Mouse (Mus musculus): ENCODE measurements at regions not wholly inside any gene's neighbourhood (a gene's known extent, or its start where the extent isn't known, plus 50 kb on each side); places are given as distances from the start of the nearest gene placed in this dataset.

GRCm38 (mm10) chr16:39229501-39229900 is 337.0 kb downstream of the Igsf11 start:
- peak; percentile 8 for DNase-seq (ENCODE audit: low spot score)
- Histone ChIP-seq H3K4me1 (ENCODE audit: insufficient read depth, low read length) (no peaks in the 10 kb centered on the region; the same call in 1 of the 2 replicates), H3K27me3 (ENCODE audit: insufficient read depth, low read length) (no peaks in the 10 kb centered on the region), H3K4me2 (ENCODE audit: low read depth, low read length, poor library complexity, severe bottlenecking) (no peak overlapping the region), H3K4me3 (ENCODE audit: low read depth, low read length) (no peak overlapping the region), H3K9ac (replicated peaks; ENCODE audit: low read length, poor library complexity, severe bottlenecking) (no peak overlapping the region), H3K36me3 (ENCODE audit: insufficient read depth, low read length) (no peaks in the 10 kb centered on the region), H3K9me3 (ENCODE audit: low read length) (no peaks in the 10 kb centered on the region), H3K27ac (ENCODE audit: low read depth, low read length) (no peak overlapping the region)
- TF ChIP-seq CTCF (IDR thresholded peaks at IDR 0.05), result no peak
- WGBS, result 76% methylated on average over 7 of the region's 7 CpGs
- no peak for ATAC-seq (ENCODE audit: low FRiP score)

DNA sequence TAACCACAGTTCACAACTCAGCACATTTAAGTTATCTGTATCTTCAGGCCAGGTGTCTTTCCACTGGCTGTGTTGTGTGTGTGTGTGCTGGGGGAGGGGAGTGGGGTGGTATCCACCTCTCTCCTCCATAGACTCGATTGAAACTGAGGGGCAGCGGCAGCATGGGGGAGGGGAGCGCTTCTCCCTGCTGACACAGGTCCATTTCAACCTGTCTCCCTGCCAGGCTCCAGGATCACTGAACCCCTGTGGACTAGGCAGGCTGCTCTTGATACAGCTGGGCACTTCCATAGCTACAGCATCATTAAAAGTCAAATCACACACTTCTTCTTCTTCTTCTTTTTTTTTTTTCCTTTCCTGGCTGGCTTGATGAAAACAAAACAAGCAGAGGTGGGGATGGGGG is 338.0 kb downstream of the Igsf11 start:
- Histone ChIP-seq H3K27ac (ENCODE audit: low read depth, low read length) (no peak overlapping the region), H3K4me2 (ENCODE audit: low read depth, low read length, poor library complexity, severe bottlenecking) (no peak overlapping the region), H3K27me3 (ENCODE audit: insufficient read depth, low read length) (no peaks in the 10 kb centered on the region), H3K4me1 (ENCODE audit: insufficient read depth, low read length) (no peaks in the 10 kb centered on the region; the same call in 1 of the 2 replicates), H3K4me3 (ENCODE audit: low read depth, low read length) (no peak overlapping the region), H3K9ac (replicated peaks; ENCODE audit: low read length, poor library complexity, severe bottlenecking) (no peak overlapping the region), H3K36me3 (ENCODE audit: insufficient read depth, low read length) (no peaks in the 10 kb centered on the region), H3K9me3 (ENCODE audit: low read length) (no peaks in the 10 kb centered on the region)
- 15% methylated on average over 3 of the region's 3 CpGs for WGBS
- no peak for TF ChIP-seq CTCF (IDR thresholded peaks at IDR 0.05)
- ATAC-seq (ENCODE audit: low FRiP score) (no peak), DNase-seq (ENCODE audit: low spot score) (peak; percentile 57)

DNA sequence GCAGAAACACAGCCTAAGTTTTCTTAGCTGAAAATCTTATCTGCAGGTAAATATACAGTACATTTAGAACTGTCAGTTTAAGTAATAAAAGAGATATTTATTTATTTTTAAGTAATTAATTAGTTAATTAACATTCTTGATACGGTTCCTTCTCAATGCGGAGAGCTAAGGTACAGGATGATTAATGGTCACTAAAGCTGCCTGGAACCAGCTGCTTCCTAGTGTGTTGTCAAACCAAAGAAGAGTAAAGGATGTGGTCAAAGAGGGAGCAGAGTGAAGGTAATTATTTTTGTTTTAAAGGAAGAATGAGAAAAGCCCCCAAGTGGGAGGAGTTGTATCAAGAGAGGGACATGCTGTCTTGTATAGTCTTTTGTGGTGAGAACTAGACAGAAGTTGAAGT is 341.8 kb downstream of the Igsf11 start:
- Histone ChIP-seq H3K9me3 (ENCODE audit: low read length) (no peaks in the 10 kb centered on the region), H3K36me3 (ENCODE audit: insufficient read depth, low read length) (no peaks in the 10 kb centered on the region), H3K27me3 (ENCODE audit: insufficient read depth, low read length) (no peaks in the 10 kb centered on the region), H3K4me2 (ENCODE audit: low read depth, low read length, poor library complexity, severe bottlenecking) (no peak overlapping the region), H3K27ac (ENCODE audit: low read depth, low read length) (no peak overlapping the region), H3K4me1 (ENCODE audit: insufficient read depth, low read length) (no peaks in the 10 kb centered on the region; the same call in 1 of the 2 replicates), H3K9ac (replicated peaks; ENCODE audit: low read length, poor library complexity, severe bottlenecking) (no peak overlapping the region), H3K4me3 (ENCODE audit: low read depth, low read length) (no peak overlapping the region)
- DNase-seq (ENCODE audit: low spot score) (no peak), ATAC-seq (ENCODE audit: low FRiP score) (no peak)
- no peak for TF ChIP-seq CTCF (IDR thresholded peaks at IDR 0.05)
- 94% methylated on average over 2 of the region's 2 CpGs for WGBS

DNA sequence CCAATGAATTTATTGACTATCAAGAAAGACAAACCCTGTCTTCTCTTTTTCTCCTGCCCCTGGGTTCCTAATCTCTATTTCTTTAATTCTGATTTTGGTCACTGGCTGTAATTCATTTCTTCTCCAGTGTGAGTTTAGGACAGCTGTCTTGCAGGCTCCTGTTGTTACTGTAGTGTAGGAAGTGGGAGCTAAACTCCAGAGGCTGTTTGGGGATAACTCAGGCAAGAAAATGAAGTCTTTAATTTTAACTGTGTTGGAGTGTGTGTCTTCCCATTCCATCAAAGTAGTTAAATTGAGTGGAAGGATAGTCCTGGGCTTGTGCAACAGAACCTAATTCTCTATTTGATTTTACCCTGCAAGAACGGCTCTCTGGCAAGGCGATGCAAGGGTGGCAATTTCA is 381.0 kb downstream of the Igsf11 start:
- H3K27me3 ChIP-seq (ENCODE audit: insufficient read depth, low read length), result no peaks in the 10 kb centered on the region
- no peak overlapping the region for H3K4me2 ChIP-seq (ENCODE audit: low read depth, low read length, poor library complexity, severe bottlenecking)
- no peak for TF ChIP-seq CTCF (IDR thresholded peaks at IDR 0.05)
- WGBS, result 87% methylated on average over 2 of the region's 2 CpGs
- H3K9ac ChIP-seq (replicated peaks; ENCODE audit: low read length, poor library complexity, severe bottlenecking), result no peak overlapping the region
- H3K9me3 ChIP-seq (ENCODE audit: low read length), result no peaks in the 10 kb centered on the region
- ATAC-seq (ENCODE audit: low FRiP score), result no peak
- H3K27ac ChIP-seq (ENCODE audit: low read depth, low read length), result no peak overlapping the region
- no peaks in the 10 kb centered on the region for H3K4me1 ChIP-seq (ENCODE audit: insufficient read depth, low read length)
- no peaks in the 10 kb centered on the region for H3K36me3 ChIP-seq (ENCODE audit: insufficient read depth, low read length)
- H3K4me3 ChIP-seq (ENCODE audit: low read depth, low read length), result no peak overlapping the region
- DNase-seq (ENCODE audit: low spot score), result no peak

- TF ChIP-seq CTCF (IDR thresholded peaks at IDR 0.05), result no peak
- Histone ChIP-seq H3K9me3 (ENCODE audit: low read length) (no peaks in the 10 kb centered on the region), H3K4me2 (ENCODE audit: low read depth, low read length, poor library complexity, severe bottlenecking) (no peak overlapping the region), H3K9ac (replicated peaks; ENCODE audit: low read length, poor library complexity, severe bottlenecking) (no peak overlapping the region), H3K27ac (ENCODE audit: low read depth, low read length) (no peak overlapping the region), H3K4me3 (ENCODE audit: low read depth, low read length) (no peak overlapping the region), H3K36me3 (ENCODE audit: insufficient read depth, low read length) (no peaks in the 10 kb centered on the region), H3K27me3 (ENCODE audit: insufficient read depth, low read length) (no peaks in the 10 kb centered on the region), H3K4me1 (ENCODE audit: insufficient read depth, low read length) (no peaks in the 10 kb centered on the region)
- DNase-seq (ENCODE audit: low spot score) (peak; percentile 39), ATAC-seq (ENCODE audit: low FRiP score) (no peak)
- WGBS, result 15% methylated on average over 2 of the region's 2 CpGs
These were observed 392.0 kb downstream of the Igsf11 start for GRCm38 (mm10) chr16:39284484-39284883.

GRCm38 (mm10) chr16:39285028-39285744 is 392.7 kb downstream of the Igsf11 start:
- TF ChIP-seq CTCF (IDR thresholded peaks at IDR 0.05), result no peak
- DNase-seq (ENCODE audit: low spot score) (no peak), ATAC-seq (ENCODE audit: low FRiP score) (no peak)
- no peak overlapping the region for H3K27ac ChIP-seq (ENCODE audit: low read depth, low read length)
- H3K4me2 ChIP-seq (ENCODE audit: low read depth, low read length, poor library complexity, severe bottlenecking), result no peak overlapping the region
- 90% methylated on average over 3 of the region's 3 CpGs for WGBS
- no peaks in the 10 kb centered on the region for H3K36me3 ChIP-seq (ENCODE audit: insufficient read depth, low read length)
- H3K4me3 ChIP-seq (ENCODE audit: low read depth, low read length), result no peak overlapping the region
- H3K27me3 ChIP-seq (ENCODE audit: insufficient read depth, low read length), result no peaks in the 10 kb centered on the region
- H3K9me3 ChIP-seq (ENCODE audit: low read length), result no peaks in the 10 kb centered on the region
- H3K4me1 ChIP-seq (ENCODE audit: insufficient read depth, low read length), result no peaks in the 10 kb centered on the region
- H3K9ac ChIP-seq (replicated peaks; ENCODE audit: low read length, poor library complexity, severe bottlenecking), result no peak overlapping the region
